Comparison of ENCODE assay signal across 9 mouse cellular contexts in the genomic region with DNA sequence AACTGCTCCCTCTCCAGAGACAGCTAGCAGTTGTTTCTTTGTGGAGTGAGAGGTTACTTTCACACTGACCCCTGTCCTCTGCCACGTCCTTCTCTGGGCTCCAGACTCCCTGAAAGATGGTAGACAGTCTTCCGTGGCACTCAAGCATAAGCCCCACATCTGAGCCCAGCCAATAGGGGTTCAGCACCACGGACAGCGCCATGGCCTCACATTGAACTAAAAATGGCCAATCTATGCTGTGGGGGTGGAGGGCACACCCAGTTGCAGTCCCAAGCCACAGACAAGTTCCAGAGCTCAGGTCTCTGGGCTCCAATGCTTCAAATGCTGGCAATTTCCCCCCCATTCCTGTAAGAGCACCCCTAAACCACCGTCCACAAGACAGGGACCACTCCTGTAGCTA. TPM values are rescaled to one million over a fixed set of nuclear protein-coding genes. Genes with fewer than 3 reads are reported as not detected.
DNase-seq lines count a peak whose midpoint lies in the region; ATAC-seq and TF ChIP-seq lines count a peak whose summit lies in the region.
"Had no signal": no experiment of that assay in that cellular context is flagged by ENCODE, and none has a peak within 500 bp of the region (broad histone marks: within the 10 kb centered on the region; RNA-seq: fewer than 3 reads in every experiment).

No protein-coding gene starts in this region.

- H3K4me3 ChIP-seq in heart, embryonic 16.5 days (ENCODE audit: low read length): no peak overlapping the region
- no peak overlapping the region for H3K4me3 ChIP-seq in heart, embryonic 11.5 days (ENCODE audit: low read depth, low read length)
- H3K4me3 ChIP-seq in MEL (ENCODE audit: control insufficient read depth in 1 of 2, insufficient read depth in 1 of 2, low read depth in 2 of 2, low read length in 2 of 2): no peak overlapping the region
- H3K4me3 ChIP-seq in embryonic facial prominence, embryonic 10.5 days: peak overlapping the region; percentile 11; the same call in 1 of the 2 replicates
- H3K4me3 ChIP-seq in midbrain, embryonic 14.5 days (replicated peaks; ENCODE audit: low read depth, low read length): no peak overlapping the region
- H3K4me3 ChIP-seq: limb, embryonic 13.5 days had no signal

- H3K36me3 ChIP-seq in heart, embryonic 16.5 days (ENCODE audit: control insufficient read depth, insufficient read depth): no peaks in the 10 kb centered on the region
- H3K36me3 ChIP-seq in heart, embryonic 11.5 days (ENCODE audit: control insufficient read depth, insufficient read depth, low read length): no peaks in the 10 kb centered on the region
- H3K36me3 ChIP-seq in MEL (ENCODE audit: control insufficient read depth in 1 of 2, insufficient read depth in 2 of 2, low read length in 2 of 2): no peaks in the 10 kb centered on the region
- H3K36me3 ChIP-seq in embryonic facial prominence, embryonic 10.5 days (replicated peaks): no peaks in the 10 kb centered on the region
- H3K36me3 ChIP-seq in midbrain, embryonic 14.5 days (ENCODE audit: control insufficient read depth, insufficient read depth, low read length): no peaks in the 10 kb centered on the region
- H3K36me3 ChIP-seq: limb, embryonic 13.5 days had no signal

- TF ChIP-seq POLR2A in MEL (IDR thresholded peaks at IDR 0.05; ENCODE audit: control insufficient read depth in 1 of 2, insufficient read depth in 1 of 2, low read depth in 1 of 2, low read length in 2 of 2, poor library complexity in 1 of 2): no peak

- TF ChIP-seq EP300 in MEL (IDR thresholded peaks at IDR 0.05; ENCODE audit: low read depth in 1 of 2, low read length in 2 of 2): no peak

- H3K27ac ChIP-seq in heart, embryonic 16.5 days (ENCODE audit: low read length): no peak overlapping the region
- no peak overlapping the region for H3K27ac ChIP-seq in heart, embryonic 11.5 days (ENCODE audit: low read depth, low read length)
- H3K27ac ChIP-seq in MEL (ENCODE audit: control insufficient read depth, low read depth, low read length): no peak overlapping the region
- H3K27ac ChIP-seq in embryonic facial prominence, embryonic 10.5 days (replicated peaks): peak overlapping the region; percentile 63
- H3K27ac ChIP-seq in midbrain, embryonic 14.5 days (replicated peaks; ENCODE audit: low read depth, low read length): peak overlapping the region; percentile 33
- H3K27ac ChIP-seq: limb, embryonic 13.5 days had no signal

- H3K27me3 ChIP-seq in heart, embryonic 16.5 days (ENCODE audit: control insufficient read depth, insufficient read depth, low read length): no peaks in the 10 kb centered on the region
- peaks cover 3% of the 10 kb centered on the region; the same call in 1 of the 2 replicates for H3K27me3 ChIP-seq in heart, embryonic 11.5 days (ENCODE audit: control insufficient read depth, insufficient read depth, low read length)
- no peaks in the 10 kb centered on the region for H3K27me3 ChIP-seq in MEL (ENCODE audit: control insufficient read depth in 1 of 2, insufficient read depth in 2 of 2, low read length in 2 of 2)
- no peaks in the 10 kb centered on the region for H3K27me3 ChIP-seq in embryonic facial prominence, embryonic 10.5 days (replicated peaks; ENCODE audit: low read depth, poor library complexity, severe bottlenecking)
- H3K27me3 ChIP-seq in midbrain, embryonic 14.5 days (ENCODE audit: control insufficient read depth, insufficient read depth, low read length): no peaks in the 10 kb centered on the region

- no peak overlapping the region for H3K9ac ChIP-seq in heart, embryonic 16.5 days (ENCODE audit: low read length)
- H3K9ac ChIP-seq in heart, embryonic 11.5 days (ENCODE audit: low read depth, low read length): no peak overlapping the region
- H3K9ac ChIP-seq in MEL (ENCODE audit: control insufficient read depth, low read depth, low read length, poor library complexity, severe bottlenecking): no peak overlapping the region
- H3K9ac ChIP-seq in midbrain, embryonic 14.5 days (replicated peaks; ENCODE audit: low read length): no peak overlapping the region
- H3K9ac ChIP-seq: limb, embryonic 13.5 days had no signal

- H3K9me3 ChIP-seq in heart, embryonic 16.5 days (replicated peaks; ENCODE audit: control insufficient read depth, low read length): no peaks in the 10 kb centered on the region
- no peaks in the 10 kb centered on the region for H3K9me3 ChIP-seq in heart, embryonic 11.5 days (replicated peaks; ENCODE audit: control insufficient read depth, low read length)
- H3K9me3 ChIP-seq in MEL (replicated peaks; ENCODE audit: insufficient read depth, low read length): no peaks in the 10 kb centered on the region
- no peaks in the 10 kb centered on the region for H3K9me3 ChIP-seq in embryonic facial prominence, embryonic 10.5 days
- no peaks in the 10 kb centered on the region for H3K9me3 ChIP-seq in midbrain, embryonic 14.5 days (ENCODE audit: control insufficient read depth, low read length)
- H3K9me3 ChIP-seq: limb, embryonic 13.5 days had no signal

- peak; percentile 84 for DNase-seq in MEL (ENCODE audit: low read depth, low spot score)
- DNase-seq in embryonic facial prominence, embryonic 10.5 days (ENCODE audit: low spot score): peak; percentile 90
- DNase-seq in kidney, postnatal 10 days: peak; percentile 85
- DNase-seq in midbrain, embryonic 14.5 days: peak; percentile 70
- no peak for DNase-seq in cerebellum, postnatal 14 days

- H3K79me2 ChIP-seq in MEL (ENCODE audit: control insufficient read depth, insufficient read depth, low read length, poor library complexity): no peaks in the 10 kb centered on the region

- TF ChIP-seq RAD21 in MEL (IDR thresholded peaks at IDR 0.05; ENCODE audit: low read depth, low read length): no peak

- no peak overlapping the region for H3K4me2 ChIP-seq in heart, embryonic 16.5 days (ENCODE audit: low read depth, low read length)
- H3K4me2 ChIP-seq in heart, embryonic 11.5 days: no peak overlapping the region
- H3K4me2 ChIP-seq in midbrain, embryonic 14.5 days (ENCODE audit: low read length): no peak overlapping the region
- H3K4me2 ChIP-seq: limb, embryonic 13.5 days had no signal

- no peak for TF ChIP-seq CTCF in MEL (IDR thresholded peaks at IDR 0.05 in 2 of 3, conservative IDR thresholded peaks at IDR 0.05 in 1 of 3; ENCODE audit: control insufficient read depth in 1 of 3, insufficient read depth in 1 of 3, low read depth in 2 of 3, low read length in 3 of 3, poor library complexity in 1 of 3, severe bottlenecking in 1 of 3)

- H3K4me1 ChIP-seq in heart, embryonic 16.5 days (ENCODE audit: control insufficient read depth, insufficient read depth, low read length): no peaks in the 10 kb centered on the region; the same call in 1 of the 2 replicates
- 0 out of 2 replicates have a peak, but pooled peaks cover 2% of the 10 kb centered on the region for H3K4me1 ChIP-seq in heart, embryonic 11.5 days (ENCODE audit: control insufficient read depth, insufficient read depth, low read length)
- H3K4me1 ChIP-seq in MEL (ENCODE audit: control insufficient read depth in 1 of 2, insufficient read depth in 2 of 2, low read length in 2 of 2): no peaks in the 10 kb centered on the region
- peaks cover 75% of the 10 kb centered on the region for H3K4me1 ChIP-seq in embryonic facial prominence, embryonic 10.5 days
- H3K4me1 ChIP-seq in midbrain, embryonic 14.5 days (ENCODE audit: control insufficient read depth, insufficient read depth, low read length): peaks cover 33% of the 10 kb centered on the region

- 0 out of 2 replicates have a peak, but pooled peaks have one; percentile 28 for ATAC-seq in heart, embryonic 16.5 days (replicated peaks; ENCODE audit: extremely low read depth, insufficient read depth, low FRiP score)
- no peak for ATAC-seq in heart, embryonic 11.5 days (replicated peaks; ENCODE audit: insufficient number of reproducible peaks, low FRiP score, low TSS enrichment)
- ATAC-seq in midbrain, embryonic 14.5 days (ENCODE audit: low FRiP score, low TSS enrichment): no peak
- ATAC-seq in frontal cortex, adult (ENCODE audit: low TSS enrichment): no peak

- WGBS in heart, embryonic 16.5 days: 8% methylated on average over 5 of the region's 5 CpGs
- WGBS in heart, embryonic 11.5 days (ENCODE audit: insufficient replicate concordance): 9% methylated on average over 5 of the region's 5 CpGs
- 6% methylated on average over 5 of the region's 5 CpGs for WGBS in embryonic facial prominence, embryonic 10.5 days
- 8% methylated on average over 5 of the region's 5 CpGs for WGBS in midbrain, embryonic 14.5 days

TF ChIP-seq in MEL, 35 proteins besides CTCF, POLR2A, EP300 and RAD21:
- TF ChIP-seq NRF1 (IDR thresholded peaks at IDR 0.05; ENCODE audit: insufficient read depth, low read depth, low read length, poor library complexity, severe bottlenecking): no peak
- TF ChIP-seq SIN3A (IDR thresholded peaks at IDR 0.05; ENCODE audit: low read length): peak; percentile 89
- TF ChIP-seq ZNF384 (IDR thresholded peaks at IDR 0.05; ENCODE audit: low read depth, low read length): no peak
- TF ChIP-seq CHD1 (IDR thresholded peaks at IDR 0.05; ENCODE audit: low read depth, low read length): no peak
- TF ChIP-seq ZMIZ1 (IDR thresholded peaks at IDR 0.05; ENCODE audit: low read depth, low read length): no peak
- TF ChIP-seq HCFC1 (IDR thresholded peaks at IDR 0.05; ENCODE audit: low read depth, low read length): no peak
- no peak for TF ChIP-seq TAL1 (IDR thresholded peaks at IDR 0.05; ENCODE audit: low read length)
- no peak for TF ChIP-seq MAZ (IDR thresholded peaks at IDR 0.05; ENCODE audit: low read depth, low read length)
- peak; percentile 76 for TF ChIP-seq MXI1 (IDR thresholded peaks at IDR 0.05; ENCODE audit: low read depth, low read length)

RNA-seq across cellular contexts. Expression of a gene that starts 45.9 kb away (rescaled TPM):
- polyA plus RNA-seq in heart, embryonic 16.5 days (2015; fragmentation: Nextera tagmentation; extraction: Ambion mirVana): 11.3 and 12.9 TPM in 2 replicates
- 9.1 and 9.8 TPM in 2 replicates for polyA plus RNA-seq in heart, embryonic 11.5 days (2014; fragmentation: Nextera tagmentation; extraction: Ambion mirVana)
- 69.7 and 77.0 TPM in 2 replicates for total RNA-seq in MEL (2012; rRNA removed)
- 10 to 100 TPM; 57.2 to 88.3 TPM for polyA plus RNA-seq in MEL (2012; ENCODE audit: insufficient read depth in 1 of 2, insufficient read length in 2 of 2, low read depth in 1 of 2, low replicate concordance in 2 of 2, missing spikeins in 1 of 2)
- 16.5 and 17.3 TPM in 2 replicates for polyA plus RNA-seq in embryonic facial prominence, embryonic 10.5 days (2016; fragmentation: Nextera tagmentation; extraction: Ambion mirVana)
- 23.2 and 25.3 TPM in 2 replicates for polyA plus RNA-seq in midbrain, embryonic 14.5 days (2014; fragmentation: Nextera tagmentation; extraction: Ambion mirVana)

Comparison
In these comparisons a context has a peak if more than half of its experiments do, and no peak if none do; other contexts are left out.
1. H3K27ac ChIP-seq: peak in embryonic facial prominence, embryonic 10.5 days (single experiment) and midbrain, embryonic 14.5 days (single experiment); none in heart, embryonic 16.5 days (single experiment), heart, embryonic 11.5 days (single experiment) and MEL (single experiment).
2. DNase-seq: peak in MEL (single experiment), embryonic facial prominence, embryonic 10.5 days (single experiment), kidney, postnatal 10 days (single experiment) and midbrain, embryonic 14.5 days (single experiment); none in cerebellum, postnatal 14 days (0 of 2).